Mouse (Mus musculus) liver (tissue): ENCODE results near the gene Sirpa.

Source experiments
- DNase-seq: peaks from one replicate; pipeline ENCODE4 v3.0.0-alpha.2; 2020; ENCODE audit warnings: mixed read lengths

Sirpa gene

GRCm38 (mm10) chr2:129653632-129654031 lies 61.0 kb downstream of the Sirpa start:
- no peak for DNase-seq

- DNase-seq, result no peak
Measured at GRCm38 (mm10) chr2:129654233-129654950, 61.8 kb downstream of the Sirpa start.

GRCm38 (mm10) chr2:129655033-129655432 lies 62.4 kb downstream of the Sirpa start:
- no peak for DNase-seq

GRCm38 (mm10) chr2:129658796-129659195 lies 66.2 kb downstream of the Sirpa start:
- DNase-seq, result no peak

- no peak for DNase-seq
Measured at GRCm38 (mm10) chr2:129660020-129660419, 67.4 kb downstream of the Sirpa start.

GRCm38 (mm10) chr2:129662484-129662883 lies 69.8 kb downstream of the Sirpa start:
- DNase-seq, result no peak

- DNase-seq, result no peak
Measured at GRCm38 (mm10) chr2:129671911-129672310, 79.3 kb downstream of the Sirpa start.

- DNase-seq, result peak; percentile 81
Measured at GRCm38 (mm10) chr2:129674935-129675634, 82.5 kb downstream of the Sirpa start.

- DNase-seq, result no peak
Measured at GRCm38 (mm10) chr2:129677664-129678063, 85.0 kb downstream of the Sirpa start.

GRCm38 (mm10) chr2:129679066-129679465 lies 86.4 kb downstream of the Sirpa start:
- no peak for DNase-seq

GRCm38 (mm10) chr2:129680236-129680635 lies 87.6 kb downstream of the Sirpa start:
- DNase-seq, result no peak
